Mouse (Mus musculus): Measurements from ENCODE around the gene Tmem100. TPM values are rescaled to one million over a fixed set of nuclear protein-coding genes. Genes with fewer than 3 reads are reported as not detected.

Gene Tmem100
- total and polyA plus RNA-seq, 2 experiments from 2014 or later = 9.6 to 12.5 TPM

GRCm38 (mm10) chr11:90084166-90084565 is 54.0 kb downstream of the Tmem100 start:
- ATAC-seq (ENCODE audit: low FRiP score) (no peak), DNase-seq (ENCODE audit: low spot score) (no peak)
- H3K27ac ChIP-seq (ENCODE audit: low read depth, low read length) = no peak overlapping the region
- no peaks in the 10 kb centered on the region for H3K9me3 ChIP-seq (ENCODE audit: low read length)
- H3K9ac ChIP-seq (replicated peaks; ENCODE audit: low read length, poor library complexity, severe bottlenecking) = no peak overlapping the region
- H3K27me3 ChIP-seq (ENCODE audit: insufficient read depth, low read length) = no peaks in the 10 kb centered on the region
- no peak overlapping the region for H3K4me3 ChIP-seq (ENCODE audit: low read depth, low read length)
- no peaks in the 10 kb centered on the region for H3K4me1 ChIP-seq (ENCODE audit: insufficient read depth, low read length)
- no peaks in the 10 kb centered on the region for H3K36me3 ChIP-seq (ENCODE audit: insufficient read depth, low read length)
- H3K4me2 ChIP-seq (ENCODE audit: low read depth, low read length, poor library complexity, severe bottlenecking) = no peak overlapping the region
- WGBS = 65% methylated on average over 5 of the region's 5 CpGs
- TF ChIP-seq CTCF (IDR thresholded peaks at IDR 0.05) = no peak

Other genes starting within 250 kb of the Tmem100 start
- gene Pctp, start 27.5 kb upstream of the Tmem100 start, total RNA-seq (2014; rRNA removed) = 0.60 and 0.66 TPM in 2 replicates
- 0.85 and 0.88 TPM in 2 replicates for gene Pctp, start 27.5 kb upstream of the Tmem100 start, polyA plus RNA-seq (2015; fragmentation: Nextera tagmentation; extraction: Ambion mirVana)
- 10.0 and 13.7 TPM in 2 replicates for gene Gm45716, start 157.3 kb downstream of the Tmem100 start, total RNA-seq (2014; rRNA removed)
- 23.6 and 24.5 TPM in 2 replicates for gene Gm45716, start 157.3 kb downstream of the Tmem100 start, polyA plus RNA-seq (2015; fragmentation: Nextera tagmentation; extraction: Ambion mirVana)
- 220 and 223 TPM in 2 replicates for gene Mmd, start 219.1 kb downstream of the Tmem100 start, total RNA-seq (2014; rRNA removed)
- gene Mmd, start 219.1 kb downstream of the Tmem100 start, polyA plus RNA-seq (2015; fragmentation: Nextera tagmentation; extraction: Ambion mirVana) = 125 and 130 TPM in 2 replicates